Mouse (Mus musculus): ENCODE results near the gene Lrmda. TPM values are rescaled to one million over a fixed set of nuclear protein-coding genes. Genes with fewer than 3 reads are reported as not detected.

Gene Lrmda
- polyA plus RNA-seq, 1 experiment = not detected

DNA sequence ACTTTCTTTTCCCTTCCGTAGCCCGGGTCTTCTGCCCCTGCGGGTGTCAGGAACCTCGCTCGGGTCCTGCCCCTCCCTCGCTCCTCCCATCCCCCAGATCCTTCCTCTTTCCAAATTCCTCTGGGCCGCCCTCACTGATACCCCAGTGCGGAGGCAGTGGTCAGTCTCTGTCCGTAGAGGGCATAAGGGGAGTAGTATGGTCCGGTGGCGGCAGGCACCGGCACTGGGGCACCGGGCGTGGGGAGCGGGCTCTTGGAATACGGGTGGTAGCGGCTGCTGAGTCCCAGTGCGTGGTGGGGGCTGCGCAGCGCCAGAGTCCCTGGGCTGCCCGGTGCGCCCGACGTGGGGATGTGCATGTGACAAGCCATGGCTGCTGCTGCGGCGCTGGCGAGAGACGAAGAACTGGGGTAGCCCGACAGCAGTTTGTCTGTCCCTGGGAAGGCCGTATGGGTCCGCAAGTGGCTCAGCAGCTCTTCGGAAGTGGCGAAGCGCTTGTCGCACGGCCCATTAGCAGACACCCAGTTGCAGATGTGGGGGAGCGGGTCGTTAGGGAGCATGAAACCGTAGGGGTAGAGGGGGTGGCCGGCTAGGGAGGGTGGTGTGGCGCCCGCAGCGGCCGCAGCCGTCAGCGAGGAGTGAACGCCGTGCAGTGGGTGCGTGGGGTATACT lies 34.6 kb upstream of the Lrmda start:
- 23% methylated on average over 49 of the region's 49 CpGs for WGBS
- Histone ChIP-seq H3K4me3 (ENCODE audit: low read depth, low read length) (peak overlapping the region; percentile 97), H3K4me1 (ENCODE audit: control insufficient read depth, insufficient read depth, insufficient read length, low read length) (peaks cover 6% of the 10 kb centered on the region; the same call in 1 of the 2 replicates), H3K27ac (ENCODE audit: insufficient read depth, low read depth, low read length) (peak overlapping the region; percentile 41; the same call in 1 of the 2 replicates), H3K36me3 (ENCODE audit: control insufficient read depth, insufficient read depth, low read length) (peaks cover 10% of the 10 kb centered on the region), H3K27me3 (ENCODE audit: control insufficient read depth, insufficient read depth, low read length) (peaks cover 8% of the 10 kb centered on the region; the same call in 1 of the 2 replicates)
- TF ChIP-seq CTCF (IDR thresholded peaks at IDR 0.05; ENCODE audit: extremely low read depth, insufficient read length, insufficient replicate concordance, low read depth, low read length) (no peak), POLR2A (IDR thresholded peaks at IDR 0.05; ENCODE audit: low read depth, low read length) (0 out of 2 replicates have a peak, but pooled peaks have one; percentile 5)

DNA sequence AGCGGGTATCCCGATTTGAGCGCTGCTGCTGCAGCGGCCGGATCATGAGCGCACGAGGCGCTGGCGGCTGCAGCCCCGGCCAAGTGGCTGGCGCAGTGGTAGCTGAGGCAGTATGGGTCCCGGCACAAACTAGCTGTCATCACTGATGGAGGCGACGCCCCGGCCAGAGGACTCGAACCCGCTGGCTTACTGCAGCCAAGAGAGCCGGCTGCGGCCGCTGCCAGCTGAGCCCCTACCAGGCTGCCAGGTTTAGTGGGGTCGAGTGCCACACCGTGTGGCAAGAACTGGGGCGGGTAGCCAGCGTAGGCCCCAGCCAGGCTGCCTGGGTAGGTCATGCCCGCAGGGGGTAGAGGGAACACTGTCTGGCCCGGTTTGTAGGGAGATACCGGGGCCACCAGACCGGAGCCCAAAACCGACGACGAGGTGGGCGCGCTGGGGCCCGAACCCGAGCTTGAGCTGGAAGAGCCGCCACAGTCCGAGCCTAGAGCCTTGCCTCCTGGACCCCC lies 34.0 kb upstream of the Lrmda start:
- H3K4me3 ChIP-seq (ENCODE audit: low read depth, low read length) = peak overlapping the region; percentile 97
- H3K36me3 ChIP-seq (ENCODE audit: control insufficient read depth, insufficient read depth, low read length) = peaks cover 10% of the 10 kb centered on the region
- H3K4me1 ChIP-seq (ENCODE audit: control insufficient read depth, insufficient read depth, insufficient read length, low read length) = peaks cover 11% of the 10 kb centered on the region
- 14% methylated on average over 37 of the region's 37 CpGs for WGBS
- H3K27me3 ChIP-seq (ENCODE audit: control insufficient read depth, insufficient read depth, low read length) = peaks cover 8% of the 10 kb centered on the region; the same call in 1 of the 2 replicates
- no peak for TF ChIP-seq POLR2A (IDR thresholded peaks at IDR 0.05; ENCODE audit: low read depth, low read length)
- no peak for TF ChIP-seq CTCF (IDR thresholded peaks at IDR 0.05; ENCODE audit: extremely low read depth, insufficient read length, insufficient replicate concordance, low read depth, low read length)
- H3K27ac ChIP-seq (ENCODE audit: insufficient read depth, low read depth, low read length) = peak overlapping the region; percentile 41; the same call in 1 of the 2 replicates

DNA sequence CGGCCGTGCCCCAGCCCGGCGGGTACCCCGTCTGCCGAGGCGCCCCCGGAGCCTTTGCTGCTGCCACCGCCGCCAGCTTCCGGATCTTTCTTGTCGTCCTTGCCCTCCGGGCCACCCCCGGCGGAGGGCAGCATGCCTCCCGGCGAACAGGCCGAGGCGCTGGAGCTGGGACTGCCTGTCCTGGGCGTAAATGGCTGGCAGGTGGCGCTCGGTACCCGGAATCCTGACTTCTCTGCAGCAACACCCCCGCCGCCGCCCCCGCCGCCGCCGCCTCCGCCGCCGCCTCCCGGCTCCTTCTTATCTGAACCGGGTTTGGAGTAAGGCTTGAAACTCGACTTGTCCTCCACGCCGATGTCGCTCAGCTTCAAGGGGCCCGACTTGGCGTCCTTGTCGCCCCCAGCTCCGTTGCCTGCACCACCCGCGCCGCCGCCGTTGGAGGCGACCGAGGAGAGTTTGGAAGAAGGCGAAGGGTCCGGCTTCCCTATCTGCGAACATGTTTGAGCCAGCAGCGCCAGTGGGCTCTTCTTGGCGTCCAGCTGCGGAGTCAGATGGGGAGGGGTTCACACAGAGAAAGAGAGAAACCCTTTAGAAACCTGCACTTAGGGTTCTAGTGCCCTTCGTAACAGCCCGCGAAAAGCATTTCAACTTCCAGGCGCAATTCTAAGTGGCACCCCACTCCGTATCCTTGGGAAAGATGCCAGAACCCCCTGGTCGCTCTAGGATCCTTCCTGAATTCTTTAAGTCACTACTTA lies 33.4 kb upstream of the Lrmda start:
- TF ChIP-seq POLR2A (IDR thresholded peaks at IDR 0.05; ENCODE audit: low read depth, low read length) (no peak), CTCF (IDR thresholded peaks at IDR 0.05; ENCODE audit: extremely low read depth, insufficient read length, insufficient replicate concordance, low read depth, low read length) (peak; percentile 52)
- H3K36me3 ChIP-seq (ENCODE audit: control insufficient read depth, insufficient read depth, low read length) = peaks cover 10% of the 10 kb centered on the region
- H3K4me1 ChIP-seq (ENCODE audit: control insufficient read depth, insufficient read depth, insufficient read length, low read length) = peaks cover 14% of the 10 kb centered on the region
- WGBS = under 1% methylated on average over 62 of the region's 62 CpGs
- H3K4me3 ChIP-seq (ENCODE audit: low read depth, low read length) = peak overlapping the region; percentile 97
- H3K27ac ChIP-seq (ENCODE audit: insufficient read depth, low read depth, low read length) = peak overlapping the region; percentile 73
- peaks cover 8% of the 10 kb centered on the region; the same call in 1 of the 2 replicates for H3K27me3 ChIP-seq (ENCODE audit: control insufficient read depth, insufficient read depth, low read length)

DNA sequence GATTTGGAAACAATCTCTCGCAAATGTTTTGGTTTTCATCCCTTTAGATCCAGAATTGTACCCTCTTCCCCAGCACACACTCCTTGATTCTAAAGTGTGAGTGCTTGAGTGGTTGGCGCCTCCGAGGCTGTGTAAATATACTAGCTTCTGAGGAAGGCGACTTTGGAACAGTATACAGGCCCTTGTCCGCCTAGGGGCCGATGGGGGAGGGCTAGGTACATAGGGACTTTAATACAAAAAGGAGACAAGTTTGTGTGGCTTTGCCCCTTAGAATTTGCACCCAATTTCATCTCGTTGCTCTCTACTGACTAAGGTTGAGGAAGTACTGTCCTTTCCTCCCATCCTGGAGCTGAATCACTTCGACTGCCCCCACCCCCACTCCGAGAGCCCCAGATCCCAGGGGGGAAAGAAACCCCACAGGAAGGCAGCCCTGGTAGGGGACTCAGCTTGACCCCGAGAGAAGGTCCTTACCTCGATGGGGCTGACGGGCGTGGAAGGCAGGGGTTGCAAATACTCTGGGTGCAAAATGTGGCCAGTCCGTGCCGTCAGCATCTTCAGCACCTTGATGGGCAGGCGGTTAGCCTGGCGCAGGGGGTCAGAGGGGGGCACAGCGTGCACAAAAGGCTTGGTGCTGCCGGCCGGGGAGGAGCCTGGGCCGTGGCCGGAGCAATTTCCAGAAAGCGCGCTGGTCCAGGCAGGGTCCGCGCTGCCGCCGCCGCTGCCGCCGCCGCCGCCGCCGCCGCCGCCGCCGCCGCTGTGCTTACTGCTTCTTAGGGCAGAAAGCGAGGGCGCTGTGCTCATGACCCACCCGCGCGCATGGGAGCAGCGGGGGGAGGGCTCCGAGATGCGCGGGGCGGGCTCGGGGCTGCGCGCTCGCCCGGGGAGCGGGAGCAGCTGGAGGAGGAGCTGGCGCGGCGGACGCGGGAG lies 32.5 kb upstream of the Lrmda start:
- H3K4me3 ChIP-seq (ENCODE audit: low read depth, low read length) = peak overlapping the region; percentile 97
- peaks cover 8% of the 10 kb centered on the region; the same call in 1 of the 2 replicates for H3K27me3 ChIP-seq (ENCODE audit: control insufficient read depth, insufficient read depth, low read length)
- TF ChIP-seq POLR2A (IDR thresholded peaks at IDR 0.05; ENCODE audit: low read depth, low read length) (no peak), CTCF (IDR thresholded peaks at IDR 0.05; ENCODE audit: extremely low read depth, insufficient read length, insufficient replicate concordance, low read depth, low read length) (no peak)
- peaks cover 10% of the 10 kb centered on the region for H3K36me3 ChIP-seq (ENCODE audit: control insufficient read depth, insufficient read depth, low read length)
- WGBS = 2% methylated on average over 61 of the region's 61 CpGs
- peaks cover 14% of the 10 kb centered on the region for H3K4me1 ChIP-seq (ENCODE audit: control insufficient read depth, insufficient read depth, insufficient read length, low read length)
- H3K27ac ChIP-seq (ENCODE audit: insufficient read depth, low read depth, low read length) = peak overlapping the region; percentile 73

DNA sequence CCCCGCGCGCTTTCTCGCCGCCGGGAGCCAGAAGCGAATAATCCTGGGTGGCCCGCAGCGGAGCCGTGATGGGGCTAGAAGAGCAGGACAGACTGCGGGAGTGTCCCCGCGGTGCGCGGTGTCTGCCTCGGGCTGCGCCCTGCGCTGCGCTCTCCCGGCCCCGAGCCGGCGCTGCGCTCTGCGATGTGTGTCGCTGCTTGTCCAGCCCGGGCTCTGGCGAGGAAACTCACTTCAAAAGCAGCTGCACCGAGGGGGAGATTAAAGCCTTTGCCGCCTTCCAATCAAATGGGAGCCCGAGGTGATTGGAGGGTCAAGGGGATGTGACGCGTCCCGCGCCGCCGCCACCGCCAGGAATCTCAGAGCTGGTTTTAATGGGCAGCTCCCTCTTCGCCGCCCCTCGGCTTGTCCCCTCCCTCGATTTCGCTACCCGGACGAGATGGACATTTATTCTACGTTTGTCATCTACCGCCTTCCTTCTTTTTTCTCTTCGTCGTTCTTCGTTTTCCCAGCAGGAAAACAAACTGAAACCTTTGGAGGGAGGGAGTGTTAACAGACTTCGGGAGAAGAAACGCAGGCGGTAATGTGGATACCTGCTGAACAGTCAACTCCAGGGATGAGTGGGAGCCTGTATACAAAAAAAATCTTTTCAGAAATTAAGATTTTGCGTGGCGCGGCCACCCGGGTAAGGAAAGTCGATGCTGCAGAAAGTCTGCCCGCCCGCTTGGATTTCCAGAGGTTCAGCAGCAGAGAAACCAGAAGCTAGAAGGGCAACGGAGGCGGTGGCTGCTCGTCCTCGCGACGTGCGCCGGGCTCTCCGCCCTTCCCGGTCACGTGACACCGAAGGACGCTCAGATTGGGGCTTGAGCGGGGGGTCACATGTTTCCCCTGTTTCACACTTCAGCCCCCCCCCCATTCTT lies 31.6 kb upstream of the Lrmda start:
- H3K4me1 ChIP-seq (ENCODE audit: control insufficient read depth, insufficient read depth, insufficient read length, low read length) = peaks cover 12% of the 10 kb centered on the region
- TF ChIP-seq POLR2A (IDR thresholded peaks at IDR 0.05; ENCODE audit: low read depth, low read length) (peak; percentile 96), CTCF (IDR thresholded peaks at IDR 0.05; ENCODE audit: extremely low read depth, insufficient read length, insufficient replicate concordance, low read depth, low read length) (no peak)
- H3K4me3 ChIP-seq (ENCODE audit: low read depth, low read length) = peak overlapping the region; percentile 97
- WGBS = under 1% methylated on average over 74 of the region's 74 CpGs
- H3K36me3 ChIP-seq (ENCODE audit: control insufficient read depth, insufficient read depth, low read length) = peaks cover 10% of the 10 kb centered on the region
- H3K27me3 ChIP-seq (ENCODE audit: control insufficient read depth, insufficient read depth, low read length) = peaks cover 8% of the 10 kb centered on the region; the same call in 1 of the 2 replicates
- H3K27ac ChIP-seq (ENCODE audit: insufficient read depth, low read depth, low read length) = peak overlapping the region; percentile 73
